Mouse (Mus musculus): ENCODE measurements around the gene Adipor2.

Gene Adipor2

DNA sequence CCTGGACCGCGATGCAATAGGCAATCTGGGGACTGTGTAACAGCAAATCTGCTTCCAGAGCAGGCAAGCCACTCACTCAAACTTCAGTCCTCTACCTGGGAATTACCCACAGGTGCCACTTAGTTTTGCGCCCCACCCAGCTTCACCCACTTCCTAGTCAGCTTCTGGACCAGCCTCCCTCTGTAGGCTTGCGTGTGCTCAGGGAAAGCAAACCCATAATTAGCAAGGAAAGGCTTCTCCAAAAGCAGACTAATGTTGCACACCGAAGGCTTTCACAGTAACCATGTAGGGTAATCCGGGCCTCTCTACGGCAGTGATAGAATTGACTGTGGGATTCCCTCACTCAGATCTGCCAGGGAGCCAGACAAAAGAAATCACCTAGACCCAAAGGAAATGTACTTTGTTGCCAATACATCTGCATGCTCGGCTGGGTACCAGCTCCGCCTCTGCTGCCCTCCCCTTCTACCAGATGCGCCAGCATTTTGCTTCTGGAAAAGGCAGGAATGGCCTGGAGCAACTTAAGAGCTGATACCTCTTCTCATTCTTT, 109.6 kb downstream of the Adipor2 start:
- no peak for DNase-seq

DNA sequence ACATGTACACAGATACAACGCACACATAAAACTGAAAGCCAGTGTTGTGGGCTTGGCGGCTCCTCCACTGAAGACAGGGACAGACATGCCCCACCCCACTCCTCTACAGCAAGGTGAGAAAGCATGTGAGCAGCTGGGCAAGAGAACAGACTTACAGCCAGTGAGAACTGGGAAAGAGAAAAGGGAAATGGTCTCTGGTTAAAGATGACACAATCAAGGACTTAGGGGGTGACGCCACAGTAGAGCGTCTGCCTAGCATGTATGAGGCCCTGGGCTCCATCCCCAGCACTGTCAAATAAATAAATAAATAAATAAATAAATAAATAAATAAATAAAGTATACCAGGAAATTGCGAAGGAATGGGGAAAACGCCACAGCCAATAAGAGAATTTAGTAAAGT, 114.2 kb downstream of the Adipor2 start:
- no peak for DNase-seq
